Mouse (Mus musculus) layer of hippocampus, adult 2 months (tissue): ENCODE data around the gene Ikbkg. TPM values are rescaled to one million over a fixed set of nuclear protein-coding genes. Genes with fewer than 3 reads are reported as not detected.
"Not testable (repeated sequence)": the region's sequence is repeated elsewhere in the genome, so short reads cannot be mapped to it uniquely, and the experiment has no call there.

Experiments used
- DNase-seq, 2 experiments: peaks; one replicate each; pipeline ENCODE4 v3.0.0; 2022; ENCODE audit warnings: low spot score in 2 of 2
- H3K27ac ChIP-seq: fragments of 200-600 bp; 2 replicates; pipeline ENCODE4 v1.8.1; 2022
- H3K4me3 ChIP-seq: fragments of 200-600 bp; 2 replicates; pipeline ENCODE4 v1.8.1; 2022; ENCODE audit warnings: mild to moderate bottlenecking
- CTCF ChIP-seq: fragments of 200-600 bp; conservative IDR thresholded peaks from 2 replicates; pipeline ENCODE4 v1.8.1; 2022; ENCODE audit warnings: antibody characterized with exemption, mild to moderate bottlenecking, moderate library complexity
- long read RNA-seq, 2 experiments: library from polyadenylated mRNA; stranded (forward); transcript quantifications; one replicate each; pipeline ENCODE4 v2.0.0; 2021; ENCODE audit warnings: borderline mapping rate in 2 of 2
- total RNA-seq, 2 experiments: library from RNA; stranded (reverse); gene quantifications; 2 replicates each; pipeline ENCODE4 v1.2.3; 2021

Ikbkg gene
- total RNA-seq = 10 to 100 TPM; 49.9 to 51.7 TPM
- long read RNA-seq, experiment 1, full-length matches to known transcripts = 9 of 11 reads
- long read RNA-seq, experiment 1, partial matches to known transcripts = 0 of 11 reads
- long read RNA-seq, experiment 1, other reads (novel, unspliced or antisense) = 2 of 11 reads
- long read RNA-seq, experiment 2, full-length matches to known transcripts = 37 of 49 reads
- long read RNA-seq, experiment 2, partial matches to known transcripts = 0 of 49 reads
- long read RNA-seq, experiment 2, other reads (novel, unspliced or antisense) = 12 of 49 reads

DNA sequence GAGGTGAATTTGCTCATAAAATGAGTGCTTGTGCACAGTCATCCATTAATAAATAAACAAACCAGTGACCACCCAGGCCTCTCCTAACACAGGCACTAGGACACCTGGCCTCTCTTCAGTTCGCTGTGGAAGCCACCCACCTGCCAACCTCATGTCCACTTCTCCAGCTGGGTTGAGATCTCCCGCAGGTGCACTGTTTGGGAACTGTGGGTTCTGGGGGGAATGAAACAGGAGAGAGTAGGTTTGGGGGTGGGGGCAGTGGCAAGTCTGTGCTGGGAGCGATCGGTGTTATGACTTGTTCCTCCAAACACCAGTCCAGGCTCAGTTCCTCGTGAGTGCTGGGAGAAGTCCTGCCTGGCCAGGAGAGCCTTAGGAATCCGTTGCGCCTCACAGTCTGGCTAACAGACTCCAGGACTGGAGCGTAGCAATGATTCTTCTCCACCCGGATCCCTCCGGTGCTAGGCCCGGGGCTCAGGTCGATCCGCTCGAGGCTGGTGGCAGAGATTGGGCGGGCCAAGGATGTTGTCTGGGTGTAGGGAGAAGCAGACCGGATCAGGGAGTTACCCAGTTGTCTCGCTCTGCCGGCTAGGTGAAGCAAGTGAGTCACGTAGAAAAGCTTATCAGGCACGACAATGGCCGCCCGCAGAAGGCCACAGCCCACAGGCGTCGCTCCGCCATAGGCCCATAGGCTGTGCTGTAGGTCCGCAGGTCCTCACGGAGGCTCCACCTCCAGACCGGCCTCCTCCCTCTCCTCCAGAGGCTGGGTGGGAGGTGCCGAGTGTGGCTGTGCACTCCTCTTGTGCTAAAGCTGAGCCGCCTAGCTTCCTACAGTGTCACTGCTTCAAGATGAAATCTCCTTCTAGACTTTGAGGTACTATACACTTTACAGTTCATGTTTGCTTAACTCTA, at the start of gene Ikbkg, which contains the start of gene Fam3a:
Gene Ikbkg, plus strand, starts transcription at position 756 of the 909 bp plus-strand sequence.
Gene Fam3a, minus strand, starts transcription at position 738 of the 909 bp plus-strand sequence.
- peak; percentile 68 to 79 for DNase-seq
- Histone ChIP-seq H3K4me3 (peak within 1 kb of the TSS; percentile 71), H3K27ac (peak within 1 kb of the TSS; percentile 91)
- TF ChIP-seq CTCF = peak; percentile 75

DNA sequence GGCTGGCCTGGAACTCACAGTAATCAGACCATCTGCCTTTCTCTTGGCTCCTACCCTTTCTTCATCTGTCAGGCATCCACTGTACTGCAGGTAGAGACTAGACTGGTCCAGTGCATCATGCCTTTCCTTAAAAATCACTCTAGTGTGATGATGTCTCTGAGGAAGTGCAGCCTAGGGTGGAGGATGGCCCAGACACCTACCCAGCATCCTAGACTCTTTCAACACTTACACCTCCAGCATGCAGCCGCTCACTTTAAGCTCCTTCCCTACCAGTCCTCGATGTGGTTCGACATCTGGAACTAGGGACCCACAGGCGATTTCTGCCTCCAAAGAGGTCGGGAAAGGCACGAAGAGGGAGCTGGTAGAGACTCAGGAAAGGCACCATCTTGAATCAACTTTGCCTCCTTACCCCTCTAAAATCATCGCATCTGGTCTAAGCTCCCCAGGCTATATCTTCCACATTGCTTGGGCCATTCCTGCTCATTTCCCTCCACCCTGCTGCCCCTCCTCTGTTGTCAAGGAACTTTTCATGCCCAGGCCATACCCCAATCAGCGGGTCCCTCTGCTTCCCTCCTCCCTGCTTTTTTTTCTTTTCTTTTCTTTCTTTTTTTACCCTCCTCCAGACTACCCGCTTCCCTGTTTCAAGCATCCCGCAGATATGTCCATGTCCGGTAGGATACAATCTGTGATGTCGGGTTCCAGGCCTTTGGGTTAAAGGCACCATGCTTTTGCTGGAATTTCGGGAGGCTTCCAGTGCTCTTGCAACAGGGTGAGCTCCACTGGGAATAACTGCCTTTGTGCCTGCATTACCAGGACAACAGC, 40.2 kb upstream of the Ikbkg start:
- DNase-seq = no peak
- peak overlapping the region; percentile 84 for H3K27ac ChIP-seq
- no peak for TF ChIP-seq CTCF
- peak overlapping the region; percentile 63 for H3K4me3 ChIP-seq

DNA sequence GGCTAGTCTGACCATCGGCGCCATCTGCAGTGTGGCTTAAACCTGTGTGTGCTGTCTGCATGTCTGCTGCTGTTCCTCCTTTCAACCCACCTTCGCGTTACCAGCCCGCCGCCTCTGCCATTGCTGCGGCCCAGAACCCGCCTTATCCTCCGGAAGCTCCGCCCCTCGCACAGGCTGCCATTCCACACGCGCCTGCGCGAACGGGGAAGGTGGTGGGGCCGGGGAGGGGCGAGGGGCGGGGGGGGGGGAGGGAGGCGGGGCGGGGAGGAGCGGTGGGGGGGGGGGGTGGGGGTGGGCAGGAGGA, 39.7 kb upstream of the Ikbkg start, which contains the start of gene Lage3:
Gene Lage3, minus strand, starts transcription at position 152 of the 304 bp plus-strand sequence.
- DNase-seq = peak; percentile 72 to 81
- H3K4me3 ChIP-seq = peak within 1 kb of the TSS; percentile 63
- TF ChIP-seq CTCF = no peak
- peak within 1 kb of the TSS; percentile 84 for H3K27ac ChIP-seq

DNA sequence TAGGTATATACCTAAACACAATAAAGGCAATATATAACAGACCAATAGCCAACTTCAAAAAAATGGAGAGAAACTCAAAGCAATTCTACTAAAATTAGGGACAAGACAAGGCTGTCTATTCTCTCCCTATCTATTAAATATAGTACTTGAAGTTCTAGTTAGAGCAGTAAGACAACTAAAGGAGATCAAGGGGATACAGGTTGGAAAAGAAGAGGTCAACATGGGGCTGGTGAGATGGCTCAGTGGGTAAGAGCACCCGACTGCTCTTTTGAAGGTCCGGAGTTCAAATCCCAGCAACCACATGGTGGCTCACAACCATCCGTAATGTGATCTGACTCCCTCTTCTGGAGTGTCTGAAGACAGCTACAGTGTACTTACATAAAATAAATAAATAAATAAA, 36.0 kb upstream of the Ikbkg start:
- H3K4me3 ChIP-seq, H3K27ac ChIP-seq, DNase-seq: not testable (repeated sequence)

DNA sequence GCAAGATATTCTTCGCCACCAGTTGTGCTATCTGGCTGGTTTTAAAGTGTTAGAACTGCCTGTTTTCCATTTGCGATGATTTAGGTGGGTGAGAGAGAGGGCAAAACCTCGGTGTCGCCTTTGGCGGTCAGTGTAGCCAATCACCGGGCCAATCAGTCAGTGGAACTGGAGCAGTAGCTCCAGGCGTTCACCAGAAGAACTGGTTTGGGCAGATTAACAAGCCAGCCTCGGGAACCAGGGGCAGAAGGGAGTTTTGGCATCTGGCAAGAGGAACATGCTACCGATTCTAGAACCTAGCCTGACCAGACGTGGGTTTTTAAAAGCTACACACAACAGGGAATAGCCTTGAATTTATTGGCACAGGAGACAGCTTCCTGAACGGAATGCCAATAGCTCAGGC, 33.9 kb upstream of the Ikbkg start:
- Histone ChIP-seq H3K4me3 (no peak overlapping the region), H3K27ac (no peak overlapping the region)
- no peak for TF ChIP-seq CTCF
- no peak for DNase-seq

DNA sequence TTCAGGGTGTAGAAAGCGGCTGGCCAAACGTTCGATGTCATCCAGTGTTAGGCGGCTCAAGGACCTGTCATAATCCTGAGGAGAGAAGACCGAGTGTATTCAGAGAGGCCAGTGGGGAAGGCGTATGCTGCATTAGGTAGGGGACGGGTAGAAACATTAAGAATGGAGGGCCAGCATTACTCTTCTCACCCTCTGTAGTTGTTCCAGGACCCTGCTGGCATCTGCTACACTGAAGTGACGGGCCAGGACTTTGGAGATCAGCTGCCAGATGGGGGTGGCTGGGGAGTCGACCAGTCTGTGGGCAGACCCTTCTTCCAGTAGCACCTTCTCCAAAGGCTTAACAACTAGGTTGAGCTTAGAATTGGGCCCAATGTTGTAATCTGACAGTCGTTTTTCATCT, 25.6 kb upstream of the Ikbkg start:
- DNase-seq = no peak
- peak overlapping the region; percentile 68 for H3K4me3 ChIP-seq
- H3K27ac ChIP-seq = peak overlapping the region; percentile 90
- TF ChIP-seq CTCF = no peak

DNA sequence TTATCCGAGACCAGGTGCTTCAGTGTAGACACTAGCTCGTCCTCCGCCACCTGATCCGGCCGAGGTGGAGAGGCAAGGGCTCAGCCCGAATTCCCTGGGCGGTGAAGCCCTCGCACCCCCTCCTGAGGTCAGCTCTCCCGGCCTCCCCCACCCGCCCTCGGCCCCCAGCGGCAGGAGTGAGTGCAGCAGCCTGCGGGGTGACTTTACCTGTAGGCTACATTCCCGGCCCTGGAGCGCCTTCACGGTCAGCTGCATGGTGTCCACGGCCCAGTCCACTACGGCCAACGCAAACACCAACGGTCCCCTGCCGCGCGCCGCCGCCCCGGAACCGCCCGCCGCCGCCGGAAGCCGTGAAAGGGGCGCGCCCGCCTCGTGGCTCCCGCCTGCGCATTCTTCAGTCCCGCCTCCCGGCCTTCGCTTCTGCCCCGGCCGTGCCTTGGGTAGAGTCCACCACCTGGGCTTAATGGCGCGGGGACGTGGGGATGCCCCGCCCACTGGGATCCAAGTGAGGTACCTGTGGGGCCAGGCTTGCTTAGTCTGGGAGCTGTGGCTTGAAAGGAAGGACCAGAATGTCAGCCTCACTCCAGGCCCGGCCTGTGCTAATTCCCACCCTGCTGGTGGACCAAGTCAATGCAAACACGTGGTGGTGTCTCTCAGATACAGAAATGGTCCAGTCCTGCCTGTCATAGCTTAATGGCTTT, 24.7 kb upstream of the Ikbkg start:
- H3K4me3 ChIP-seq = peak overlapping the region; percentile 68
- DNase-seq = peak; percentile 47 to 62
- TF ChIP-seq CTCF = peak; percentile 21; the same call in 1 of the 2 replicates
- H3K27ac ChIP-seq = peak overlapping the region; percentile 90

DNA sequence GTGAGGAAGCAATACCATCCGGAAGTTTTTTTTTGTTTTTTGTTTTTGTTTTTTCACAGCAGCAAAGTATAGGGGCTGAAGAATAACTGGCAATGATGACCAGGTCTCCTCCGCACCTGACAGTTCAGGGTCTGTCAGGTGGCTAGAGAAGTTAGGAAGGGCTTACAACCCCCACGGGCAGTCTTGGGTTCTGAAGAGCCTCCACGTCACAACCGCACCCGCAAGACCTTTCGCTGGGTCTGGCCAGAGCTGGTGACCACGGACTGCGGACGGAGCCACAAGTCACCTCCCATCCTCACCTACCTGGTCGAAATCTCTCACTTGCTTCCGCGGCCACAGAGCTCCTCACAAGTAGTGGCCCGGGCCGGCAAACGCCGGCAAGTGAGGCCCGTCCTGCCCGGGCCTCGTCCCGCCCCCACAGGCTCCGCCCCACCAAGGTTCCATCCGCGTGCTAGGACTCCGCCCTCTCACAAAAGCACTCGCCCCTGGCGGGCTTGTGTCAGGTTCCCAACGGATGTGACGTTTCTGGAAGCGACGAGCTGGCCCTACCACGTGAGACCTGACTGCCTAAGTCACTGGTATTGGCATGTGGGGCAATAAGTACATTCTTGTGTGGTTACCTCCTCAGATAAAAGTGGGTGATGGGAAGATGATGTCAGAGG, 20.1 kb upstream of the Ikbkg start, which contains the start of the genes Ubl4a and Slc10a3:
Gene Ubl4a, minus strand, starts transcription at position 331 of the 662 bp plus-strand sequence.
Gene Slc10a3, minus strand, starts transcription at position 462 of the 662 bp plus-strand sequence.
- Histone ChIP-seq H3K4me3 (peak within 1 kb of the TSS; percentile 63), H3K27ac (peak within 1 kb of the TSS; percentile 59; the same call in 1 of the 2 replicates)
- peak; percentile 78 to 88 for DNase-seq
- no peak for TF ChIP-seq CTCF

DNA sequence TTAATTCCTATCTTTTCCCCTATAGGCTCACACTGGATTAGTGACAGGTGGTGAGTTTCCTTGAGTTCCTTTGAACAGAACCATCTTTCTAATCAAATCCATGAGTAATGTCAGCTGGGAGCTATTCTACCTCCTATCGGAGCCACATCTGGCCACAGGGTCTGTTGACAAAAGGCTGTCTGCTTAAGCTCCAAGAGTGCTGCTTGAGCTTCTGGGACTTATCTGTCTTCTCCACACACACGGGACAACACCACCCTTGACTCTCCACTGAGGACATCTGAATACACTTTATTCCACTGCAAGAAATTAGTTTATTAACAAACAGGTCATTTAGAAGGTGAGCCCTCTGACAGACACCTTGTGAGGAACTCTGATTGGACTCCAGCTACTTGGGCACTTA, 8.6 kb upstream of the Ikbkg start:
- Histone ChIP-seq H3K27ac (no peak overlapping the region), H3K4me3 (no peak overlapping the region)
- TF ChIP-seq CTCF = no peak
- DNase-seq = no peak

DNA sequence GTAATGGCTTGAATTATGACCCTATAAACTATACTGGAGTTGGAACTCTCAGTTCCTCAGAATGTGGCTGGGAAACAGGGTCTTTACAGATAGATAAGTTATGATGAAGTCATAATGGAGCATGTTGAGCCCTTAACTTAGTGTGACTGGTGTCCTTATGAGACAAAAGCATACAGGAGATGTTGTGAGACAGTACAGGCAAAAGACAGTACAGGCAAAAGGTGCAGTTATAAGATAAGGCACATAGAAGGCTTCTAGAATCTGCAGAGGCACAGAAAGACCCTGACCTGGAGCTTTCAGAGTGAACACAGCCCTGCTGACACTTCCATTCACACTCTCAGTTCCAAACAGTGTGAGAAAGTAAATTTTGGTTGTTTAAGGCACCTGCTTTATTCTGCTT, 4.9 kb upstream of the Ikbkg start:
- TF ChIP-seq CTCF = no peak
- DNase-seq = no peak
- no peak overlapping the region for H3K4me3 ChIP-seq
- H3K27ac ChIP-seq = no peak overlapping the region

DNA sequence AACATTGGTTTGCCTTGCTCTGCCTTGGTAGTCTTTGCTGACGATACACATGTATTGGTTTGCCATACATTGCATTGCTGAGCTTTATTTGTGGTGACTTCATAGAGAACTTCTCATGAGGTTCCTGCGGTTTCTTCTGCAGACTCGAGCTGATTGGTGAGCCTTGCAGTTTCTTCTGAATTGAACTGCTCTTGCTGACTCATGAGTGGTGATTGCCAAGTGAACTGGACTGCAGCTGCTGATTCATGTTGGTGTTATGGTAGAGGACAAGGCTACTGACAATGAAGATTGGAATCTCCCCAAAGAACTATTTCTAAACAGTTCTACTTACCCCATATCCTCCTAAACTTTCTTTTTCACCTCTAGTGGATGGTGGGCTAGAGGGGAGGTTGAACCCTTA, 7.0 kb downstream of the Ikbkg start:
- TF ChIP-seq CTCF = no peak
- DNase-seq = no peak
- no peak overlapping the region for H3K27ac ChIP-seq

More for the DNA sequence above, 7.0 kb downstream of the Ikbkg start:
- H3K4me3 ChIP-seq = no peak overlapping the region
